Mouse (Mus musculus): Measurements from ENCODE around the gene Ndufaf5. TPM values are rescaled to one million over a fixed set of nuclear protein-coding genes. Genes with fewer than 3 reads are reported as not detected.

The Ndufaf5 gene
- total RNA-seq, 2 experiments from 2014 or later = 25.2 to 26.7 TPM

Other genes with a start within 250 kb of the Ndufaf5 start
- 1 to 10 TPM; 5.6 to 5.7 TPM for gene Tasp1, start 103.8 kb upstream of the Ndufaf5 start, total RNA-seq (2021)
- not detected for gene Gm17374, start 18.6 kb upstream of the Ndufaf5 start, total RNA-seq (2021)
- 10 to 100 TPM; 13.7 to 16.7 TPM for gene Esf1, start 85 bp upstream of the Ndufaf5 start, total RNA-seq (2021)
- under 1 TPM; 0.09 to 0.27 TPM for gene Sel1l2, start 219.1 kb downstream of the Ndufaf5 start, total RNA-seq (2021)
- 10 to 100 TPM; 16.6 to 17.4 TPM for gene Macrod2, start 224.7 kb downstream of the Ndufaf5 start, total RNA-seq (2021)